25 mouse cellular contexts compared by ENCODE assay signal in the genomic region with DNA sequence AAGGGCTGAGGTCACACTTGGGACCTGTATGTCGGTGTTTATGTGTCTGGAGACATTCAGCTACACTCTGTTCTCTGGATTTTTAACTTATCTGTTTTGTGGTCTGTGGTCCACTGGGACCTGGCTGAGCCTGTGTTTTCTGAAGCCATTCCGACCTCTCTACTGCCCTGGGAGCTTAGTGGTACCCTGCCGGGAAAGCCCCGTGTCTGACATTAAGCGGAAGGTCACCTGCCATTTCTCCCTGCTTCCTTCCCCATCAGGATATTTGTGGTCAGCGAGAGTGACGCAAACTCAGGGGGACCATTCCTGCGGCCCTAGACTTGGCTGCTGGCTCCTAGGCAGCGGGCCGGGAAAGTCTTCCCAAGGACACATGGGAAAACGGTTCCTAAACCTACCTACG. TPM values are rescaled to one million over a fixed set of nuclear protein-coding genes. Genes with fewer than 3 reads are reported as not detected.
A peak's percentile ranks its signal among the peaks of the same experiment; 100 is the strongest.
DNase-seq lines count a peak whose midpoint lies in the region; ATAC-seq and TF ChIP-seq lines count a peak whose summit lies in the region.
"Had no signal": no experiment of that assay in that cellular context is flagged by ENCODE, and none has a peak within 500 bp of the region (broad histone marks: within the 10 kb centered on the region; RNA-seq: fewer than 3 reads in every experiment).

No protein-coding gene starts in this region.

- peak overlapping the region; percentile 35; the same call in 1 of the 2 replicates for H3K27ac ChIP-seq in hindbrain, embryonic 10.5 days
- no peak overlapping the region for H3K27ac ChIP-seq in hindbrain, embryonic 14.5 days
- H3K27ac ChIP-seq in embryonic facial prominence, embryonic 10.5 days (replicated peaks), result 0 out of 2 replicates have a peak overlapping the region, but pooled peaks have one; percentile 4
- H3K27ac ChIP-seq in olfactory bulb, adult 2 months (ENCODE audit: insufficient read depth, low read depth, low read length), result peak overlapping the region; percentile 69; the same call in 1 of the 2 replicates
- H3K27ac ChIP-seq: embryonic facial prominence, embryonic 15.5 days; forebrain, embryonic 10.5 days; heart, adult 2 months; heart, embryonic 15.5 days; intestine, embryonic 15.5 days had no signal

- no peaks in the 10 kb centered on the region for H3K9me3 ChIP-seq in hindbrain, embryonic 10.5 days
- no peaks in the 10 kb centered on the region for H3K9me3 ChIP-seq in hindbrain, embryonic 14.5 days (ENCODE audit: control insufficient read depth, low read length)
- H3K9me3 ChIP-seq in embryonic facial prominence, embryonic 10.5 days, result no peaks in the 10 kb centered on the region
- H3K9me3 ChIP-seq: embryonic facial prominence, embryonic 15.5 days; forebrain, embryonic 10.5 days; heart, embryonic 15.5 days; intestine, embryonic 15.5 days had no signal

- DNase-seq in hindbrain, embryonic 10.5 days (ENCODE audit: low spot score), result no peak
- DNase-seq in hindbrain, embryonic 14.5 days (ENCODE audit: low spot score), result no peak
- no peak for DNase-seq in embryonic facial prominence, embryonic 10.5 days (ENCODE audit: low spot score)
- no peak for DNase-seq in left cerebral cortex, adult 11 months (ENCODE audit: low spot score)
- DNase-seq in adrenal gland, adult 8-10 months, result no peak
- no peak for DNase-seq in neural tube, embryonic 10.5 days (ENCODE audit: extremely low spot score, low spot score)
- DNase-seq: adrenal gland, postnatal 25 days; B cell, adult 2 months; cerebellum, adult 18-20 months; cerebellum, adult 9-11 months; gastrocnemius, postnatal 10 days; heart, adult 2 months; heart, postnatal 14 days had no signal

- peaks cover 49% of the 10 kb centered on the region for H3K4me1 ChIP-seq in hindbrain, embryonic 10.5 days (replicated peaks)
- peaks cover 6% of the 10 kb centered on the region for H3K4me1 ChIP-seq in hindbrain, embryonic 14.5 days (replicated peaks; ENCODE audit: control insufficient read depth, insufficient read depth, low read length)
- H3K4me1 ChIP-seq in embryonic facial prominence, embryonic 10.5 days, result peaks cover 30% of the 10 kb centered on the region
- peaks cover 41% of the 10 kb centered on the region for H3K4me1 ChIP-seq in olfactory bulb, adult 2 months (ENCODE audit: control insufficient read depth, insufficient read depth, low read length)
- H3K4me1 ChIP-seq: heart, embryonic 15.5 days had no signal

- peaks cover 14% of the 10 kb centered on the region; the same call in 1 of the 2 replicates for H3K27me3 ChIP-seq in hindbrain, embryonic 10.5 days (ENCODE audit: insufficient read depth, poor library complexity, severe bottlenecking)
- H3K27me3 ChIP-seq in hindbrain, embryonic 14.5 days (ENCODE audit: control insufficient read depth, insufficient read depth, low read length), result no peaks in the 10 kb centered on the region
- peaks cover 10% of the 10 kb centered on the region; the same call in 1 of the 2 replicates for H3K27me3 ChIP-seq in embryonic facial prominence, embryonic 10.5 days (replicated peaks; ENCODE audit: low read depth, poor library complexity, severe bottlenecking)
- H3K27me3 ChIP-seq: embryonic facial prominence, embryonic 15.5 days; heart, embryonic 15.5 days; intestine, embryonic 15.5 days; Patski had no signal

- H3K4me3 ChIP-seq in hindbrain, embryonic 10.5 days, result no peak overlapping the region
- no peak overlapping the region for H3K4me3 ChIP-seq in hindbrain, embryonic 14.5 days (replicated peaks; ENCODE audit: low read length)
- no peak overlapping the region for H3K4me3 ChIP-seq in embryonic facial prominence, embryonic 10.5 days
- no peak overlapping the region for H3K4me3 ChIP-seq in olfactory bulb, adult 2 months (ENCODE audit: insufficient read depth, low read depth, low read length)
- H3K4me3 ChIP-seq: embryonic facial prominence, embryonic 15.5 days; erythroblast, embryonic 14.5 days; forebrain, embryonic 10.5 days; heart, adult 2 months; heart, embryonic 15.5 days; intestine, embryonic 15.5 days had no signal

- ATAC-seq in hindbrain, embryonic 14.5 days (ENCODE audit: low FRiP score), result no peak
- peak; percentile 55 to 73 for ATAC-seq in hematopoietic stem cell, adult 5-6 weeks (replicated peaks in 1 of 2; ENCODE audit: insufficient read depth in 1 of 2, low FRiP score in 2 of 2, low TSS enrichment in 1 of 2, low read depth in 1 of 2, poor library complexity in 2 of 2, severe bottlenecking in 2 of 2)
- ATAC-seq: activated CD4-positive, CD25-positive, alpha-beta regulatory T cell, adult 4 months; CD4-positive, CD25-positive, alpha-beta regulatory T cell, adult 4 months; forebrain, embryonic 14.5 days; intestine, embryonic 15.5 days; Patski had no signal

- 75% methylated on average over 12 of the region's 12 CpGs for WGBS in hindbrain, embryonic 10.5 days
- 76% methylated on average over 12 of the region's 12 CpGs for WGBS in hindbrain, embryonic 14.5 days
- 72% methylated on average over 12 of the region's 12 CpGs for WGBS in embryonic facial prominence, embryonic 10.5 days
- WGBS in olfactory bulb, adult 2 months, result 83% methylated on average over 12 of the region's 12 CpGs

- 0 out of 2 replicates have a peak, but pooled peaks cover 10% of the 10 kb centered on the region for H3K36me3 ChIP-seq in hindbrain, embryonic 10.5 days
- no peaks in the 10 kb centered on the region for H3K36me3 ChIP-seq in hindbrain, embryonic 14.5 days (replicated peaks; ENCODE audit: control insufficient read depth, insufficient read depth)
- H3K36me3 ChIP-seq in embryonic facial prominence, embryonic 10.5 days (replicated peaks), result peaks cover 25% of the 10 kb centered on the region
- H3K36me3 ChIP-seq: embryonic facial prominence, embryonic 15.5 days; forebrain, embryonic 10.5 days; intestine, embryonic 15.5 days had no signal

- TF ChIP-seq CTCF in olfactory bulb, adult 2 months (IDR thresholded peaks at IDR 0.05; ENCODE audit: insufficient read depth, low read depth, low read length), result no peak

- no peak for TF ChIP-seq POLR2A in olfactory bulb, adult 2 months (IDR thresholded peaks at IDR 0.05; ENCODE audit: insufficient read depth, low read depth, low read length)

- H3K4me2 ChIP-seq in hindbrain, embryonic 14.5 days (replicated peaks), result no peak overlapping the region
- H3K4me2 ChIP-seq: embryonic facial prominence, embryonic 15.5 days; heart, embryonic 11.5 days; heart, embryonic 15.5 days; intestine, embryonic 15.5 days had no signal

- H3K9ac ChIP-seq in hindbrain, embryonic 14.5 days, result no peak overlapping the region
- H3K9ac ChIP-seq: embryonic facial prominence, embryonic 15.5 days; heart, embryonic 15.5 days; intestine, embryonic 15.5 days had no signal

RNA-seq across cellular contexts. Expression of a gene that starts 30.2 kb away (rescaled TPM):
- polyA plus RNA-seq in hindbrain, embryonic 10.5 days (2016; fragmentation: Nextera tagmentation; extraction: Ambion mirVana), result 1.1 TPM in 2 replicates
- 0.44 and 0.55 TPM in 2 replicates for polyA plus RNA-seq in hindbrain, embryonic 14.5 days (2014; fragmentation: Nextera tagmentation; extraction: Ambion mirVana)
- polyA plus RNA-seq in embryonic facial prominence, embryonic 10.5 days (2016; fragmentation: Nextera tagmentation; extraction: Ambion mirVana), result 0.70 and 1.0 TPM in 2 replicates
- 208 and 229 TPM in 2 replicates for total RNA-seq in hematopoietic stem cell, adult 5-6 weeks (2017)
- not detected in 2 replicates for polyA plus RNA-seq in olfactory bulb, adult 2 months (2012; ENCODE audit: insufficient read depth, insufficient read length, low replicate concordance, missing spikeins)
- 1 to 10 TPM; 3.1 to 9.0 (median 5.0) TPM for total RNA-seq in adrenal gland, adult 8-10 months (2022)
- polyA plus RNA-seq: Patski had no signal
